Mouse (Mus musculus) CD4-positive naive resting alpha-beta T cell, adult 76 days (primary cell): ENCODE measurements around the gene Cstad. TPM values are rescaled to one million over a fixed set of nuclear protein-coding genes. Genes with fewer than 3 reads are reported as not detected.

ENCODE experiments used
- total RNA-seq: library from RNA; stranded (reverse); gene quantifications from one replicate; pipeline ENCODE4 v1.2.4, GENCODE M21; 2023

Cstad gene
- total RNA-seq, result 2.2 TPM

DNA sequence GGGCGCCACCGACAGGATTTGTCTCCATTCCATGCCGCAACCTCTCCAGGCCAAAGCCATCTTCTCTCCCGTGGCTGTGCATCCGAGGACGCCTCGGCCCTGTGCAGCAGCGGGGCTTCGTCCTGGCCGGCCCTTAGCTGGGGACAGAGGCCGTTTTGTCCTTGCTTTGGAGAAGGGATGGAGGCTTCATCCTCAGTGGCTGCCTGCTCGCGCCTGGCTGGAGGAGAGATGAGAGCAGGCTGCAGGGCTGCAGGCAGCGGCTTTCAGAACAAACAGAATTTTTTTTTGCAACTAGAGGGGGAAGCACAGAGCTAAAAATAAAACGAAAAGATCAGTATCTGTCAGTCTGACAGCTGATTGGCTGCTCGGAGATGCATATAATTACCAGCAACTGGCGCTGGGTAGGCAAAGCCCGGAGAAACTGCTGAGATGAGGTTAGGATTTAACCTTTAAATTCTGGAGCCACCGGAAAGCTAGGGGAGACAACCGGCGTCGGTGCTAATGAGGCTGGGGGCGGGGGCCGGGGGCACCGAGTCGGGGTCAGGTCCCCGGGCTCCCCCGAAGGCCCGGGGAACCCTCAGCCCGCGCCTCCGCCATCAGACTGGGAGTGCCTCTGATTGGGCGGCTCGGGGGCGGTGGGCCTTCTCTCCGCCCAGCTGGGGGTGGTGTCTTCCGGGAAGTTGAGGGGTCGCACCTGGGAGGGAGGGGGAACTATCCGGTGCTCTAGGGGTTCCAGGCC is at the start of gene Cstad:
Gene Cstad, plus strand, starts transcription at position 400 of the 739 bp plus-strand sequence.

Other genes starting within 250 kb of the Cstad start
- gene Sh3glb2, start 235.7 kb upstream of the Cstad start, total RNA-seq, result 78.6 TPM
- 10.7 TPM for gene Miga2, start 230.8 kb upstream of the Cstad start, total RNA-seq
- 19.8 TPM for gene Dolpp1, start 202.8 kb upstream of the Cstad start, total RNA-seq
- 8.3 TPM for gene Crat, start 179.2 kb upstream of the Cstad start, total RNA-seq
- 79.2 TPM for gene Ptpa, start 179.0 kb upstream of the Cstad start, total RNA-seq
- gene Ier5l, start 120.8 kb upstream of the Cstad start, total RNA-seq, result 0.82 TPM
- not detected for gene 1700001O22Rik, start 208.6 kb downstream of the Cstad start, total RNA-seq
- 26.4 TPM for gene Ntmt1, start 212.8 kb downstream of the Cstad start, total RNA-seq
- gene Asb6, start 235.3 kb downstream of the Cstad start, total RNA-seq, result 56.9 TPM
- 0.91 TPM for gene Prrx2, start 239.9 kb downstream of the Cstad start, total RNA-seq